ENCODE assay signal across 10 mouse cellular contexts in genomic region chr5:65958597-65958996, GRCm38 (mm10). TPM values are rescaled to one million over a fixed set of nuclear protein-coding genes. Genes with fewer than 3 reads are reported as not detected.
DNase-seq lines count a peak whose midpoint lies in the region; ATAC-seq lines count a peak whose summit lies in the region.
"Had no signal": no experiment of that assay in that cellular context is flagged by ENCODE, and none has a peak within 500 bp of the region (broad histone marks: within the 10 kb centered on the region; RNA-seq: fewer than 3 reads in every experiment).

No protein-coding gene starts in this region.

- no peak overlapping the region for H3K4me2 ChIP-seq in heart, embryonic 12.5 days
- H3K4me2 ChIP-seq in hindbrain, embryonic 13.5 days, result no peak overlapping the region
- H3K4me2 ChIP-seq: embryonic facial prominence, embryonic 13.5 days had no signal

- no peak overlapping the region for H3K27ac ChIP-seq in heart, embryonic 12.5 days (ENCODE audit: poor library complexity, severe bottlenecking)
- H3K27ac ChIP-seq in hindbrain, embryonic 13.5 days, result no peak overlapping the region
- H3K27ac ChIP-seq: embryonic facial prominence, embryonic 13.5 days had no signal

- H3K4me1 ChIP-seq in heart, embryonic 12.5 days (replicated peaks), result peaks cover 13% of the 10 kb centered on the region
- H3K4me1 ChIP-seq in hindbrain, embryonic 13.5 days (replicated peaks), result peaks cover 15% of the 10 kb centered on the region

- no peak overlapping the region for H3K4me3 ChIP-seq in heart, embryonic 12.5 days
- no peak overlapping the region for H3K4me3 ChIP-seq in hindbrain, embryonic 13.5 days
- H3K4me3 ChIP-seq: embryonic facial prominence, embryonic 13.5 days had no signal

- H3K9ac ChIP-seq in heart, embryonic 12.5 days, result no peak overlapping the region
- H3K9ac ChIP-seq in hindbrain, embryonic 13.5 days, result no peak overlapping the region
- H3K9ac ChIP-seq: embryonic facial prominence, embryonic 13.5 days had no signal

- 5% methylated on average over 4 of the region's 4 CpGs for whole genome bisulfite sequencing in heart, embryonic 12.5 days
- WGBS in hindbrain, embryonic 13.5 days, result 8% methylated on average over 4 of the region's 4 CpGs

- no peaks in the 10 kb centered on the region for H3K9me3 ChIP-seq in heart, embryonic 12.5 days (replicated peaks)
- H3K9me3 ChIP-seq in hindbrain, embryonic 13.5 days, result no peaks in the 10 kb centered on the region
- H3K9me3 ChIP-seq: embryonic facial prominence, embryonic 13.5 days had no signal

- no peaks in the 10 kb centered on the region for H3K36me3 ChIP-seq in heart, embryonic 12.5 days
- no peaks in the 10 kb centered on the region for H3K36me3 ChIP-seq in hindbrain, embryonic 13.5 days
- H3K36me3 ChIP-seq: embryonic facial prominence, embryonic 13.5 days had no signal

- H3K27me3 ChIP-seq in heart, embryonic 12.5 days (replicated peaks), result no peaks in the 10 kb centered on the region
- H3K27me3 ChIP-seq in hindbrain, embryonic 13.5 days, result no peaks in the 10 kb centered on the region
- H3K27me3 ChIP-seq: embryonic facial prominence, embryonic 13.5 days had no signal

- ATAC-seq in heart, embryonic 12.5 days (ENCODE audit: insufficient number of reproducible peaks, low FRiP score), result no peak
- ATAC-seq in hindbrain, embryonic 13.5 days (ENCODE audit: low FRiP score), result no peak

- DNase-seq in heart, adult 11 months, result peak; percentile 81
- DNase-seq in ovary, postnatal 14 days (ENCODE audit: low spot score), result peak; percentile 26
- no peak for DNase-seq in ovary, postnatal 10 days (ENCODE audit: low spot score)
- DNase-seq in ZHBTc4 (ENCODE audit: low read depth, low spot score), result peak; percentile 71
- peak; percentile 49 for DNase-seq in heart, postnatal 4 days
- peak; percentile 55 to 76 for DNase-seq in right cerebral cortex, postnatal 10 days (ENCODE audit: low spot score in 2 of 2)

RNA-seq across cellular contexts. Expression of gene Chrna9, which starts 23.9 kb away (rescaled TPM):
- polyA plus RNA-seq in heart, embryonic 12.5 days (2016; fragmentation: Nextera tagmentation; extraction: Ambion mirVana), result 0.26 TPM in 1 of 2 replicates, not detected in the other
- under 1 TPM in 1 of 2 experiments, not detected in 1; 0.54 TPM for total RNA-seq in heart, postnatal 4 days (2021)
- 0.14 TPM in 1 of 2 replicates, not detected in the other for polyA plus RNA-seq in hindbrain, embryonic 13.5 days (2015; fragmentation: Nextera tagmentation; extraction: Ambion mirVana)
- total RNA-seq: left cerebral cortex, adult 18-20 months had no signal
- polyA plus RNA-seq: embryonic facial prominence, embryonic 13.5 days had no signal

RNA-seq across cellular contexts. Expression of gene 9130230L23Rik, which starts 45.5 kb away (rescaled TPM):
- polyA plus RNA-seq in heart, embryonic 12.5 days (2016; fragmentation: Nextera tagmentation; extraction: Ambion mirVana), result 0.29 and 0.31 TPM in 2 replicates
- not detected for total RNA-seq in heart, postnatal 4 days (2021)
- polyA plus RNA-seq in hindbrain, embryonic 13.5 days (2015; fragmentation: Nextera tagmentation; extraction: Ambion mirVana), result 0.44 TPM in 1 of 2 replicates, not detected in the other
- total RNA-seq: left cerebral cortex, adult 18-20 months had no signal
- polyA plus RNA-seq: embryonic facial prominence, embryonic 13.5 days had no signal
